Mouse (Mus musculus) layer of hippocampus, adult 18-20 months (tissue): ENCODE measurements around the gene Alms1. TPM values are rescaled to one million over a fixed set of nuclear protein-coding genes. Genes with fewer than 3 reads are reported as not detected.
"Not testable (repeated sequence)": the region's sequence is repeated elsewhere in the genome, so short reads cannot be mapped to it uniquely, and the experiment has no call there.

Experiments
- DNase-seq, 2 experiments: peaks; one replicate each; pipeline ENCODE4 v3.0.0; 2022; ENCODE audit warnings: low spot score in 2 of 2
- long read RNA-seq: library from polyadenylated mRNA; stranded (forward); transcript quantifications from one replicate; pipeline ENCODE4 v2.0.0, GENCODE M21; 2021
- total RNA-seq, 2 experiments: library from RNA; stranded (reverse); gene quantifications; 2 replicates each; pipeline ENCODE4 v1.2.3; 2021

Gene Alms1
- total RNA-seq: 1 to 10 TPM; 6.7 to 7.0 TPM
- long read RNA-seq: 0 reads

DNA sequence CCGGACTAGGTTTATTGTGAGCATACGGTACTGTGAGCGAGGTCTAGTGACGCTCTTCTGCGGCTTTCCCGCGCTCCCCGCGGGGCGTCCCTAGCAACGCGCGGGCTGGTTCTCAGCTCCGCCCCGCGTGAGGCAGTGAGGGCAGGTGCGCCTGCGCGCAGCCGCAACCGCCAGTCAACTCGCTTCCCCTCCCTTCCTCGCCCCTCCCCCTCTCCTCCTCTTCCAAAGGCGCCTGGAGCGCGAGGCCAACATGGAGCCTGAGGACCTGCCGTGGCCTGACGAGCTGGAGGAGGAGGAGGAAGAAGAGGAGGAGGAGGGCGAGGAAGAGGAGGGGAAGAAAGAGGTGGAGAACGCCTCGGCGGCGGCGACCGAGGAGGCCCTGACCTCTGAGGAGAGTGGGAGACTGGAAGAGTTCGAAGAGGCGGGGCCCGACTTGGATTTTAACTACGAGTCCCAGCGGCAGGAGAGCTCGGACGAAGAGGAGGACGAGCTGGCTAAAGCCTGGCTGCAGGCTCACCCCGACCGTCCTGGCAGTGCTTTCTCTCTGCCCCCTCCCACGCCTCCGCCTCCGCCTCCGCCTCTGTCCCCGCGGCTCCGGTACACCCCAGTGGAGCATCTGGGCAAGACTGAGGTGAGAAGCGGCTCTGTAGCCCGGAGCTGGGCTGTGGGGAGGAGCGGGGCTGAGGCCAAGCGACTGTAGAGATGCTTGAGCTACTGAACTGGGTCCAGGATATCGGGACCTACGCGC lies at the start of gene Alms1:
TSS of gene Alms1 (plus strand) at position 136 of the 748 bp plus-strand sequence.
- DNase-seq: peak; percentile 91 to 95

DNA sequence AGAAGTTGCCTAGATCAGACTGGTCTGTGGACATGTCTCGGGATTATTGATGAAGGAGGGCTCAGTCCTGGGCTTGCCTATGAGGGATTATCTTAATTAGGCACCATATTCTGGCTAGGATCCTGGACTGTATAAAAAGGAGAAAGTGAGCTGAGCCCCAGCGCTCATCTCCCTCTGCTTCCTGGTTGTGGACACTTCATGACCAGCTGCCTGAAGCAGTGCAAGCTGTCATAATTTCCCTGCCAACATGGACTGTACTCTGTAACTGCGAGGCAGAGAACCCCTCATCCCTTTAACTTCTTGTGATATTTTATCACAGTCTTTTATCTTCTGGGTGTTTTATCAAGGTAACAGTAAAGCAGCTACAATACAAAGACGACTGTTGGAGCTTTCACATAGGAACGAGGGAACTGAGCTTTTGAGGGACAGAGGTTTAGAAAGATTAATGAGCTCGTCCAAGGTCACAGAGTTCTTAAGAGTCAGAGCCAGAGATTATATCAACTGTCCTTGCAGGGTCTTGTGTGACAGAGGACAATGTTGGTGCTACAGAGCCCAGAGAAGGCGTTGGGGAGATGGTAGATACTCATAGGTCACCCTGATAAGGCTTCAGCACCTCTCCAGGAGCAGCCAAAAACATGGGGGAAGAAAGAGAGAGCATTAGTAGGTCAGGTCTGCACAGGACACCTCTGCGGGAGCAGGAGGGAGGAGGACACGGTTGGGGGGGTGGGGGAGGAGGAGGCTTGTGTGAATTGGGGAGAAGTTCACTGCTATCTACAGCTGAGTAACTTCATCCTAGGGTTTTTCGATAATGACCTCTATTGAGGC lies 43.8 kb upstream of the Alms1 start:
- DNase-seq: no peak

DNA sequence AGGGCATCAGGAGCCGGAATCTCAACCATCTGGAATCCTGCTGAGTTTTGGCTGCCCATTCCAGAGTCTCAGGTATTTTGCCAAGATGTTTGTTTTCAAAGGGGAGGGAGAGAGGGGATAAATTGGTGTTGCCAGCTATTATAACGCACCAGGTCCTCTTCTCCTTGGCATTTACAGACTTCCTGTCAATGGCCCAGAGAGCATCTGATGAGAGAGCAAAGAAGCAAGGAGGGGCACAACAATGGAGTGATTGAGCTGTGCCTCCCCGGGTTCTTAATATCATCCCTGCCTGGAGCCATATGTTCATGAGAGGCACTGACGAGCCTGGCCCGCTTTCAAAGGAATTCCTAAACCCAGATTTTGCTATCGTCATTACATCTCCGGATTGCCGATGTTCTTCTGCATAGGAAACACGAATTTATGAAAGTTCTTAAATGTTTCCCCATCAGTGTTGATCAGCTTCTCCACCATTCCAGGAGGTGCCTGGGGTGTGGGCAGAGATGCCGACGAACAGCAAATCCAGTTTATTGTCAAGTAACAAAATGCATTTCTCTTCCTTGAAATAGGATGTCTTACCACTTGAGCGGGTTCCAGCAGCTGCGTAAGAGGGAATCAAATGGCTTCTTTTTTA lies 43.0 kb upstream of the Alms1 start:
- peak; percentile 62 to 73 for DNase-seq

DNA sequence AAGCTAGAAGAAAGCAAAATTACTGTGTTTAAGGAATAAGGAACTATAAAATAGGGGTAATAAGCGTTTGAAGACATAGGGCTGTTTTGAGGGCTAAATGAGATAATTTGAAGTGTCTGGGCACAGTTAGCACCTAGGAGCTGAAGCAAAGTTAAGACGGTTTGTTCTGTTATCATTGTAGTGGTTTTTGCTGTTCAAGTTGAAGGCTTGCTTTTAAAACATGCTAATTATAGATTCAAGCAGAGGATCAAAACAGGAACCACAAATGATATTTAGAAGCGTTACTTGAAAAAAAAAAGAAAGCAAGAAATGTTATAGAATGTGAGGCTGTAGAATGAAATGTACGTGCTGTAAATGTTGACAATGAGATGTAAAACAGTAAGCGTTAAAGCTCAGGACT lies 39.7 kb upstream of the Alms1 start:
- no peak for DNase-seq

DNA sequence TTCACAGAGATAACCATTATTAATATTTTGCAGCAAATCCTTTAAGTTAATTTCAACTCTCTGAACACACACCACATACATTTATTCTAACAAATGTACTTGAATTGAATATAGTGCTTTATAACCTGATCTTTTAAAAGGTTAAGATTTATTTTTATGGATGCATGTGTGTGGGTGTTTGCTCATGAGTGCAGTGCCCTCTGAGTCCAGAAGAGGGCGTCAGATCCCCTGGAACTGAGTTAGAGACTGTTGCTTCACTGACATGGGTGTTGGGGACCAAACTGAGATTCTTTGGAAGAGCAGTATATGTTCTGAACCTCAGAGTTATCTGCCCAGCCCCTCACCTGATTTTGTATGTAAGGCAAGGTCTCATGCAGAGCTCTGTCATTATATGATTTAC lies 25.0 kb upstream of the Alms1 start:
- no peak for DNase-seq

DNA sequence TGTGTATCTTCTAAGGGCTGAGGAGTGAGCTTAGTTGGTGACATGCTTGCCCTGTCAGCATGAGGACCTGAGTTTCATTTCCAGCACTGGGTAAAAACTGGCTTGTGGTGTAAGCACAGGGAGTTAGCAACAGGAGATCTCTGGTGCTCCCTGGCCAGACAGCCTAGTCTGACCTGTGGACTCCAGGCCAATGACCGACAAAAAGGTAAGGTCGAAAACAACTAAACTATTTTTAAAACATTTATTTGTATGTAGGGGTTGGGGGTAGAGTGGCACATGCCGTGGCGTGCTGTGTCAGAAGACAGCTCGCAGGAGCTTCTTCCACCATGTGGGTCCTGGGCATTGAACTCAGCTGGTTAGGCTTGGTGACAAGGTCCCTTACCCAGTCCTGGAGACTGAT lies 14.5 kb upstream of the Alms1 start:
- DNase-seq: no peak

DNA sequence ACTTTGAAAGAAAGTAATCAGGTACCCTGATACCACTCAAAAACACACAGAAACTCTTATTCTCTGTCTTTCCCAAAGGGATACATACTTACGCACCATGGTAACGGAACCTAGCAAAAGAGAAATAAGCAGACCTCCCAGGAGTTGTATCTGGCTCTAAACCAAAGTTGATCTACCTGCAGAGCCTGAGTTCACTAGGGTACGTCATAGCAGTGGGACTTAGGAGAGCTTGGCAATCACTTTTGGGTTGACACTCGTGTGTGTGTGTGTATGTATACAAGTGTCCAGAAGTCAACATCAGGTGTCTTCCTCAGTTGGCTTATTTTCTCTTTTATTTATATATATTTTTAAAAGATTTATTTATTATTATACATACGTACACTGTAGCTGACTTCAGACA lies 5.6 kb upstream of the Alms1 start:
- no peak for DNase-seq

DNA sequence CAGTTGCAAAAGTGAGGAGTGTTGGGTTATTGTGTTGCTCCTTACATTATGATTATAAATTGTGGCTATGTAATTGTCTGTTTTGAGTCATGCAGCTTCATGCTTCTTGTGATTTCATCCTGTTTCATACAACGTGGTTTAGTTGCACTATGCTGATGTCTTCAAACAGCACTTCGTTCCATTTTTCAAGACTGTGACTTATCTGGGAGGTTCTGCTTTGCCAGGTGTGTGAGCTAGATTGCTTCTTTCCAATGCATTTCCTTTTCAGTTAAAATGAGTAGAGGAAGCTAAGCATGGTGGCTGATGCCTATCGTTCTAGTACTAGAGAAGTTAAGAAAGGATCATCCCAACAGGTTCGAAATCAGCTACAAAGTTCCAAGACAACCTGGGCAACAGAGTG lies 2.7 kb upstream of the Alms1 start:
- DNase-seq: no peak

DNA sequence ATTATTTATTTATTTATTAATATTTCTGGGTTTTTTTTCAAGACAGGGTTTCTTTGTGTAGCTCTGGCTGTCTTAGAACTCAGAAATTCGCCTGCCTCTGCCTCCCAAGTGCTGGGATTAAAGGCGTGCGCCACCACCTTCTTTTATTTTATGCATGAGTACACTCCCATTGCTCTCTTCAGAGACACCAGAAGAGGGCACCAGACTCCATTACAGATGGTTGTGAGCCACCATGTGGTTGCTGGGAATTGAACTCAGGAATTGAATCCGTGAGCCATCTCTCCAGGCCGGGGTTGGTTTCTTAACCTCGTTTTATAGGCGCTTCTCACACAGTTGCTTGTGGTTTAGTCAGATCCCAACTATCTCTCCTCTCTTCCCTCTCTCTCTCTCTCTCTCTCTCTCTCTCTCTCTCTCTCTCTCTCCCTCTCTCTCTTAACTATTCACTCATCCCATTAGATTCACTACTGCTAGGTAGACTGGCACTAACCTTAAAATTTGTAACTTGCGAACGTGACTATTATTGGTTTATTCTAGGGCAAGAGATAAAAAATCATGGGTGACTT lies 445 bp upstream of the Alms1 start:
- peak in 1 of 2 experiments; percentile 5 for DNase-seq

DNA sequence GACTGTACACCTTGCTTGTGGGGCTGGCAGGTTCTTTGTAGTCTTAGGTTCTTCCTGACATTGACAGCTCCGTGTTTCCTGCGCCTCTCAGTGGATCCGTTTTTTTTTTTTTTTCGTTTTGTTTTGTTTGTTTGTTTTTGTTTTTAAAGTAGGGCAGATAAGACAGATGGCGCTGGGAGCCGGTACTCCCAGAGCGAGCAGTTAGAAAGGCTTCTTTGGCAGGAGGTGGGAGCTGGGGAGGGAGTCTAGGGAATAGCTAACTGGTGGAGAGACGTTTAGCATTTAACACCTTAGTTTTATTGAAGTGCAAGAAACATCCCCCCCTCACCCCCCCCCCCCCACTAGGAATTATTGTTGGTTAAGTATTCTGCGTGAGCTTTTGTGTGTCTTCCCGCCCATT lies 833 bp downstream of the Alms1 start:
- peak in 1 of 2 experiments; percentile 10 for DNase-seq

DNA sequence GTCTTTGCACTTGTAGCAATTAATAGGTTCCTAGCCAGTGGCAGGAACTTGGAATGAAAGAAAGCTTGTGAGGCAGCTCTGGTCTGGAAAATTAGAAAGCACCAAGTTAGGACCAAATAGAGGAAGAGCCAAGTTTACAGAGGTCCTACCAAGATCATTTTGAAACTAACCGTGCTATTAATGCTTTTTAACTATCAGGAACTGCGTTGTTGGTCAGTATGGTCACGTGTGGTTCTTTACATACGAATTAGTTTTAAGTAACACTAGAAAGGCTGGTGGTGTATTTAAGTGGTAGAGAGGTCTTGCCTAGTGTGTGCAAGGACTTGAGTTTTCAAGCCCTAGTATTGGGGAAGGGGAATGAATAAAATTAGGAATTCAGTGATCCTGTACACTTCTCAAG lies 1.2 kb downstream of the Alms1 start:
- no peak for DNase-seq

DNA sequence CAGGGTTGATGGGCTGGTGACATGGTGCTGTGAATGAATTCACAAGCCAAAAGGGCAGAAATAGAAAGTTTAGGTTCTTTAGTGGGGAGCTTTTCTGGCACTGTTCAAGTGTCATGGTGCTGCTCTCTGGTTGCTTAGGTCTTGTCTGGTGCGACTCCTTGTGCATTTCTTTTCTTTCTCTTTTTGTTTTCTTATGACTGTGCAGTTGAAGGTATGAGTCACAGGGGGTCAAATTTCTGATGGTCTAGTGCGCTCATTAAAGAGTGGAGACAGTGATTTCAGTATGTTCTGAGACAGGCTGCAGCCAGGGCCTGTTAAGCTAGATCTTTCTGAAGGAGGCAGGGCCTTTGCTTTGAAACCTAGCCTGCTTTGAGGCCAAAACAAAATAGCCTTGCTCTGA lies 2.8 kb downstream of the Alms1 start:
- DNase-seq: no peak

DNA sequence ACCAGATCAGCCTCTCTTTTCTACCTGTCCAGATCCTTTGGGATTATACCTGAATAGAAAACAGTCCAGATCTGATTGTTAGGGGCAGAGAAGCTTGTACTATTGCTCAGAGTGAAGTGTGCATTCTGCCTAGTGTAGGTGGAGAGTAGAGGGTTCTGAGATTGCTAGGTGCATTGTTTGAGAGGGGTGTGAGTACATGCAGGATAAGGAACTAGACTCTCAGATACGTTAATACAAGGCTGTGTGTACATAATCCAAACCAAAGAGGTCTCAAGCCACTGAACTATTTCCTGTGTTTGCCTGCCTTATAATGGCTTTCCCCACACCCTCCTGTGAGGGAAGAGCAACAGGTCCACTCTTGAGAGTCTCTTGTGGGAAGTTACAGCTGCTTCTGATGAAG lies 12.0 kb downstream of the Alms1 start:
- DNase-seq: no peak

DNA sequence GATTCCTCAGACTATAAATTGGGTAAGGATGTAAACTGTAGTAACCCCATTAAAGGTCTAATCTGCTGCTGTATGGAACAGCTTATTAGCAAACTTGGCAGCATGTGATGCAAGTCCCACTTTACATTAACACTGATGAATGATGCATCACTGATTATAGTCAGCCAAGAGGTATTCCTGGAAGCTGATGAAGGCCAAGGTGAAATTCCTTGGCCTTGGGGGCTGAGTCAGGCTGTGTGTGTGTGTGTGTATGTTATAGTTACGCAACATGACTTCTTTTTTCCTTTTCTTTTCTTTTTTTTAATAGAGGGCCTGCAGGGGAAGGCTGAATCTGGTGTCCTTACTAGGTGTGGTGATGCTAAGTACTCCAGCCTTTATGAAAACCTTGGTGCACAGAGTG lies 23.2 kb downstream of the Alms1 start:
- DNase-seq: no peak

DNA sequence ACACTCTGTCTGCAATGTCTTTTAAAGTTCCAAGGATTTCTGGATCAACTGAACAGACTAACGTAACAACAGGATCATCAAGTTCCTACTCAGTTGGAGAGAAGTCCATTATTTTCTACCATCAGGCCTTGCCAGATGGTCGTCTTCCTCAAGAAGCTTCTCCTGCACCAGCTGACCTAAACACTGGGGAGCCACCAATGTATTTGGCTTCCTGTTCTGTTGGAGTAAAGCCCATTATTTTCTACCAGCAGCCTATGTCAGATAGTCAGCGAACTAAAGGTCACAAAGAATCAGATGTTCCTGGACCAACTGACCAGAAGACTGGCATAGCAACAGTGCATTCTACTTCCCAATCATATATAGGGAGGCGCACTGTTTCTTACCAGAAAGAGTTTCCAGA lies 33.5 kb downstream of the Alms1 start:
- no peak for DNase-seq

DNA sequence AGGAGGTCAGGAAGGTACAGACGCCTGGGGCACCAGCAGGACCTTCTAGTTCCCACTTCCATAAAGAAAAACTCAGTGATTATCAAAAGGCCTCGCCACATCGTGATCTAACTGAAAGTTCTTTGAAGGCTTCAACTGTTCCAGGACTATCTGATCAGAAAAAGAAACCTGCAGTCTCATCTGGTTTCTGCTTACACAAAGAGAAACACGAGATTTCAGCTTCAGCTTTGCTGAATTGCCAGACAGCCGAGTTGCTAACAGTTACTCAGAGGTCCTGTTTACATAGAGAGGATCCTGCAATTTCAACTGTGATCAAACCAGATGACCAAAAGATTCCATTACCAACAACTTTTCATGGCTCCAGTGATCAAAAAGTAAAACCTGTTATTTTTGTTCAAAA lies 34.3 kb downstream of the Alms1 start:
- DNase-seq: no peak

DNA sequence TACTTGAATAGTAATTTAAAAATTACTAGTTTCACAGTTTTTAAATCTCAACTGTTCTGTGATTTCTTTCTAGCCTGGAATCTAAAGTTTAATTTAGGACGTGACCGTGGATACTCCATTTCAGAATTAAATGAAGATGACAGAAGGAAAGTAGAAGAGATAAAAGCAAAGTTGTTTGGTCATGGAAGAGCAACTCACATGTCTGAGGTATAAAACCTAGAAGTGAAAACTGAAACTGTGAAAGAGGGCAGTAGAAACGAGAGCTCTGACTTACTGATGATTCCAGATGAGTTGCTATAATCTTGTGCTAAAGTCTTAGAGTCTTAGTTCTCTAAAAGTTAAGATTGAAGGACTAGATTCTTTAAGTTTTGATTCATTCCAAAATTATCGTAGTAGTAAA lies 37.2 kb downstream of the Alms1 start:
- DNase-seq: no peak

DNA sequence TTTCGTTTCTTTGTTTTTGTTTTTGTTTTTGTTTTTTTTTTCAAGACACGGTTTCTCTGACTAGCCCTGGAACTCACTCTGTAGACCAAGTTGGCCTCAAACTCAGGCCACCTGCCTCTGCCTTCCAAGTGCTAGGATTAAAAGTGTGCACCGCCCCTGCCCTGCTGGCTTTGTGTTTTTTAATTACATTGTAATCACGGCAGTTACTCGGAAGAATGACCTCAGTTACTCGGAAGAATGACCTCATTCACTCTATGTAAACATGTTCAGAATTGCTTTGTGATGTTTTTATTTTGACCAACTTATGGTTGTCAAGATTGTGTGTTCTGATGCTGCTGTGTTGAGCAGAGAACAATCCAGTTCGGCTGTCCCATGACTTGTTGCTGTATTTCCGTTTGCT lies 45.8 kb downstream of the Alms1 start:
- DNase-seq: no peak

DNA sequence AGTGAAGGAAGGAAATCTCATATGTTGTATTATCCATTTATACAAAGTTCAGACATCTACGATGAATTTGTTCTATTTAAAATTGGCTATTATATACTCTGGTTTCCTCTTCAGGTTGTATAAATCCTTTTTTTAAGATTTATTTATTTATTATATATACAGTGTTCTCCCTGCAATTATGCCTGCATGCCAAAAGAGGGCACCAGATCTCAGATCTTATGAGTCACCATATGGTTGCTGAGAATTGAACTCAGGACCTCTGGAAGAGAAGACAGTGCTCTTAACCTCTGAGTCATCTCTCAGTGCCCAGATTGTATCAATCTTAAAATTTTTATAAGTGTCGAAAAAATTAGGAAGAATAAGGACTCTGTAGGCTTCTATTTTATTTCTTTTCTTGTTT lies 65.9 kb downstream of the Alms1 start:
- DNase-seq: no peak

DNA sequence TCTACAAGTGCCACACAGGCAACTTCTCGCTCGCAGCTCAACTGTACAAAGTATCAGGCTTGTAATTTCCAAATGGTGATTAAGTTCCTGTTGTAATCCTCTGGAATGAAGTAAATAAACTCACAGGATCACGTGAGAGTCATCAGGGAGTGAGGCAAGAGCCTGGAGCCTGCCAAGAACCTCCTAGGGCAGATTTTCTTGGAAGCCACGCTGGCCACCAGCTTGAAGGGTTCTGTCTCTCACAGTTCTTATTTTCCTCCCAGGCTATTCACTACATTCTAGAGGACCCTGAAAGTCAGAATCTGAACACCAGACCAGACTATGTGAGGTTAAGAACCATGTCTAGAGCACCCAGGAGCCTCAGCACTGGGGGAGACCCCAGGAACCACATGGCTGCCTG lies 114.6 kb downstream of the Alms1 start:
- not testable (repeated sequence) for DNase-seq

DNA sequence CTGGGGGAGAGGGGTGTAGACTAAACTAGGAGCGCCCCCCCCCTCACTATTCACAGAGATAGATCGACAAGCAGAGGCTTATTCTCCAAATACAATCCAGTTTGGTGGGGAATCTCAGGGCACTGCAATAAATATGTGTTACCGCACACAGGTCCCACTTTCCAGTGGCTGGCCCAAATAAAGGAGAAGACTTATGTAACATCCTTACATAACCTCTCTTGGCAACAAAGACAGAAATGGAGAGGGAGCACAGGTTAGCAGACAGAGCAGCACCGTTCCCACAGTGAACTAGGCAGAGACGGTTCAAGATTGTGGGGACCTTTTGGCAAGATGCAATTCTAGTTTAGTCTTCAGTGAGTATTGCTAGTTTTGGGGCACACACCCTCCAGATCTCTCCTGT lies 121.9 kb downstream of the Alms1 start:
- not testable (repeated sequence) for DNase-seq

DNA sequence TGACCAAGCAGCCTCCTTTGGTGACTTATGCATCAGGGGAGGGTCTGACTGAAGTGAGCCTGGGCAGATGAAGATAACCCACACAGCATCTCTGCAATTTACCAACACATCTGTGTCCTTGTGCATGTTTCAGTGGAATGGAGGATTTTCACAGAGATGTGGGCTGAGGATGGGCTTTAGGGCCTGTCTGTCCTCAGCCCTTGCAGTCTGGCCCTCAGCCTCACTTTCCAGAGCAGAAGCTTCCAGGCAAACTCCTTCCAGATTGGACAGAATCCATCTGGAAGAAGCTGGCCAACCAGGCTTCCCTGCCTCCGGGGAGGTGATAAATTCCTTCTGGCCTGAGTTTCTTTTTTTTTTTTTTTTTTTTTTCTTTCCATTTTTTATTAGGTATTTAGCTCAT lies 122.3 kb downstream of the Alms1 start:
- not testable (repeated sequence) for DNase-seq
